Mouse (Mus musculus) skeletal muscle tissue, adult 2 months (tissue): Measurements from ENCODE around the gene Klhdc8b.

ENCODE experiments used
- DNase-seq: peaks from one replicate; pipeline ENCODE4 v3.0.0-alpha.2; 2012; ENCODE audit warnings: low read depth, low spot score

Gene Klhdc8b

GRCm38 (mm10) chr9:108461181-108461631 is at the start of gene Klhdc8b:
Gene Klhdc8b (minus strand): TSS chr9:108461581.
- no peak for DNase-seq

DNA sequence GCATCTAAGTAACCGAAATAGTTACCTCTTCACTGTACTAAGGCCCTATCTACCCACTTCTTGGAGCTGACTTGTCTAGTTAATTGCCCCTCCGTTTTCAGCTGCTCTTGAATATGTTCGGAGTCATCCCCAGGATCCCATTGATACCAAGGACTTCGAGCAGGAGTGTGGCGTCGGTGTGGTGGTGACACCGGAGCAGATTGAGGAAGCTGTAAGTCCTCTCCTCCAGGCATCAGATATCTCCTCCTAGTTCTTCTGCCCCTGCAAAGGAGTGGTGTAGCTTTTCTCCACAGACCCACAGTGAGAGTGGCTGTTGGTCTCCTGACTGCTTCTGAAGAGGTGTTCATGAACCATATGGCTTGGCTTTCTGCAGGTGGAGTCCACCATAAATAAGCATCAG is 47.4 kb upstream of the Klhdc8b start:
- no peak for DNase-seq

DNA sequence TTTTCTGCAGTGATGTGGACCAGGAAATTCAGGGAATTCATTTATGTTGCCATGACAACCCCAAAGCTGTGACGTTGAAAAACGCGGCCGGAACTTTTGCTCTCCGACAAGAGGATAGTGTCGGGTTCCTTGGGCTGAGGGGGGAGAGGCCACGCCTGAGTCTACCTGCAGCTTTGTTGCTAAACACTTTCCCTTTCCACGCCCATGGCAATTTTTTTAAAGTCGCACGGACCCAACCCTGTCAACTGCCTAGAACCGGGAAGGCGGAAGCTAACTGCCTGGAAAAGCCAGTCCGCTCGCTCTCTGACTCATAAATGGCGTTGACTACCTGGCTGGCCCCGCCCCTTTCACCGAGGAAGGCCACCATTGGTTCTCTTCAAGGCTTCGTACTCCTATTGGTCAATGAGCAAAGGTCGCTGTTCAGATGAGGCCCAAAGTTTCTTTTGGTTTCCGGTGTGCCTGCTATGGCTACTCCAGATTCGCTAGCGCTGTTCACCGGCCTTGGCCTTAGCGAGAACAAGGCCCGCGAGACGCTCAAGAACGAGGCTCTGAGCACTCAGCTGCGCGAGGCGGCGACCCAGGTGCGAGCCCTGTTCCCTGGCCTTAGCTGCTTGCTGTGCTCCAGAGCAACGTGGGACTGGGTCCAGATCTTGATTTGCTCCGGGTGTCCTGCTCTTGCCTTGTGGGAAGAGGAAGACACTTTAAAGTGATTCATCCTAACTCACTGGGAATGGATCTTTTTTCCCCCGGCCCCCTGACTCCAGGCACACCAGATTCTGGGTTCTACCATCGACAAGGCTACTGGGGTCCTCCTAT is 46.4 kb upstream of the Klhdc8b start, which contains the start of gene Qars:
Qars (plus strand) TSS at position 88 of the 816 bp plus-strand sequence.
- DNase-seq: peak; percentile 93

- DNase-seq: no peak
Observed at GRCm38 (mm10) chr9:108506901-108507300, 45.5 kb upstream of the Klhdc8b start.

GRCm38 (mm10) chr9:108499943-108500342 is 38.6 kb upstream of the Klhdc8b start:
- no peak for DNase-seq

DNA sequence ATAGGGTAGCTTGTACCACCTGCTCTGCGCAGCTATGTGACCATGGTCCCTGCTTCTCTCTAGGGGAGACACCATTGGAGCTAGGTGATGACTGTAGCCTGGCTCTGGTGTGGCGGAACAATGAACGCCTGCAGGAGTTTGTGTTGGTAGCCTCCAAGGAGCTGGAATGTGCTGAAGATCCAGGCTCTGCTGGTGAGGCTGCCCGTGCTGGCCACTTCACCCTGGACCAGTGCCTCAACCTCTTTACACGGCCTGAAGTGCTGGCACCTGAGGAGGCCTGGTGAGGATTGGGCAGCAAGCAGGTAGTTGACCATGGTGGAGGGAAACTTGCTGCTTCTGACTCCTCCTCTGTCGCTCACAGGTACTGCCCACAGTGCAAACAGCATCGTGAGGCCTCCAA is 37.9 kb upstream of the Klhdc8b start:
- no peak for DNase-seq

DNA sequence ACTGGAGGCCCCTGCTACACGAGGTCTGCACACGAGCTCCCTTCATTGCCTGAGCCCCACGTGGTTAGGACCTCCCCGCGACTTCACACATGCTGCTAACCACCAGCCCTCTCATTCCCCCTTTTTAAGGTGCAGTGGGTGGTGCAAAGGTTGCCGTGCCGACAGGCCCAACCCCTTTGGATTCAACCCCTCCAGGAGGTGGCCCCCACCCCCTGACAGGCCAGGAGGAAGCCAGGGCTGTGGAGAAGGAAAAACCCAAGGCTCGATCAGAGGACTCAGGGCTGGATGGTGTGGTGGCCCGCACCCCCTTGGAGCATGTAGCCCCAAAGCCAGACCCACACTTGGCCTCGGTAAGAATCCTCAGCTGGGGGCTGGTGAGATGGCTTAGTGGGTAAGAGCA is 33.5 kb upstream of the Klhdc8b start:
- no peak for DNase-seq

DNA sequence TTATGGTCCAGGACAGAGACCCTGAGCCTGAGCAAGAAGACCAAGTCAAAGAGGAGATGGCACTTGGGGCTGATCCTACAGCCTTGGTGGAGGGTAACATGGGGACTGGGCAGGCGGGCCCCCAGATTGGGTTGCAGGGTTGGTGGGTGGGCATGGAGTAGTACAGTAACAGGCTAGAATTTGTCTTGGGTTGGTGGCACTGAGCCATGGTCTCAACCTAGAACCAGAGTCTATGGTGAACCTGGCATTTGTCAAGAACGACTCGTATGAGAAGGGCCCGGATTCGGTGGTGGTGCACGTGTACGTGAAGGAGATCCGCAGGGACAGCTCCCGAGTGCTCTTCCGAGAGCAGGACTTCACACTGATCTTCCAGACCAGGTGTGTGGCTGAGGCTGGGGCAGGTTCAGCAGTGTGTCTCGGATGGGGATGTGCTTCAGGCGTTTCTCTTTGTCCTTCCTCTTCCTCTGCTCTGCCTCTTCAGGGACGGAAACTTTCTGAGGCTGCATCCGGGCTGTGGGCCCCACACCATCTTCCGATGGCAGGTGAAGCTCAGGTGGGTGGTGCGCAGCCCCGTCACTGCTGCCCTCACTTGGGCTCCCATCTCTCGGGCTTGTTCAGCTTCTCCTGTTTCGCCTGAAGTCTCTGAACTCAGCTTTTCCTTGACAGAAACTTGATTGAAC is 32.9 kb upstream of the Klhdc8b start:
- no peak for DNase-seq

DNA sequence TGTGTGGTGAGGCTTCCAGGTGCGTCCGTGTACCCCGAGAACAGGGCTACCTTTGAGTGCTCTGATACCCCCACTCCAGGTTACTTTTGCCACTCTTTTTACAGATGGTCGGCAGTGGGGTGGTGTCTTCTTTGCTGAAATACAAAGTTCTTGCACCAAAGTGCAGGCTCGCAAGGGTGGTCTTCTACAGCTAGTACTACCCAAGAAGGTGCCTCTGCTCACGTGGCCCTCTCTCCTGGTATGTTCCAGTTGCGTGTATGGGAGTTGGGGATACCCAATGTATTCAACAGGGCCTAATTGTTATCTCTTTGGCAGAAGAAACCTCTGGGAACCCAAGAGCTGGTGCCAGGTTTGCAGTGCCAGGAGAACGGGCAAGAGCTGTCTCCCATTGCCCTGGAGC is 31.9 kb upstream of the Klhdc8b start:
- DNase-seq: no peak

GRCm38 (mm10) chr9:108492043-108492750 is 30.8 kb upstream of the Klhdc8b start:
- peak; percentile 67 for DNase-seq

DNA sequence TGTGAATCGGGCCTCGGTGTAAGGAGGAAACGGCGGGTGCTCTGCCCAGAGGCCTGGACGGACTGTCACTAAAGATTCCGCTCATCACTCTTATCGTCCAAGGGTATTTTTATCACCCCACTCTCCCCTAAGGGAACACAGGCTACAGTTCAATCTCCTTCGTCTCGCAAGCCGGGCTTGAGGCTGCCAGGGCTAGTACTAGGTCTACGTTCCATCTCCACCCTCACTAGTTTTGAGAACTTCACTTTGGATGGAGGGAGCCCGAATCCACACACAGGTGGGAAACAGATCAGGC is 29.9 kb upstream of the Klhdc8b start:
- no peak for DNase-seq

GRCm38 (mm10) chr9:108490559-108491285 is 29.3 kb upstream of the Klhdc8b start, which contains the start of gene Usp19:
Gene Usp19 (plus strand): TSS chr9:108490602.
- peak; percentile 96 for DNase-seq

DNA sequence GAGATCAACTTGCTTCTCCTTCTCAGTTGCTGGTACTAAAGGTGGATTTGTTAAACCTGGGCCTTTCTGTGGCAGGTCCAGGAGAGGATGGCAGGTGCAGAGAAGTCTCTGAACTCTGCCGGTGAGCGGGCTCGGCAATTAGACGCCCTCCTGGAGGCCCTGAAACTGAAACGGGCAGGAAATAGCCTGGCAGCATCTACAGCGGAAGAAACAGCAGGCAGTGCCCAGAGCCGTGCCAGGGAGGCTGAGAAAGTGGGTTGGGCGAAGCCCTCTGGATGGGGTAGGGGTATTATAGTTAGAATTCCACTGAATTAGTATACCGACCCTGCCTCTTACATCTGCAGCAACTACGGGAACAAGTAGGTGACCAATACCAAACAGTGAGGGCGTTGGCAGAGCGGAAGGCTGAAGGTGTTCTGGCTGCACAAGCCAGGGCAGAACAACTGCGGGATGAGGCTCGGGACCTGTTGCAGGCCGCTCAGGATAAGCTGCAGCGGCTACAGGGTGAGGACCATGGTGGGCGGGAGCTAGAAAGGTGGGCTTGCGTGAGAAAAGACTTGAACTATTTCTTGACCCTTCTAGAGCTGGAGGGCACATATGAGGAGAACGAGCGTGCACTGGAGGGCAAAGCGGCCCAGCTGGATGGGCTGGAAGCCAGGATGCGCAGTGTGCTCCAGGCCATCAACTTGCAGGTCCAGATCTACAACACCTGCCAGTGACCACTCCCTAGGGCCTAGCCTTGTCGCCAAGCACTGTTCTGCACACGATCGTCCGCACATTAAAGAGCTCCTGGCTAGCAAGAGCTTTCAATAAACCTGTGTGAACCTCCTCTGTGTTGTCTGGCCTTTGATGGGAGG is 28.5 kb upstream of the Klhdc8b start:
- DNase-seq: no peak

DNA sequence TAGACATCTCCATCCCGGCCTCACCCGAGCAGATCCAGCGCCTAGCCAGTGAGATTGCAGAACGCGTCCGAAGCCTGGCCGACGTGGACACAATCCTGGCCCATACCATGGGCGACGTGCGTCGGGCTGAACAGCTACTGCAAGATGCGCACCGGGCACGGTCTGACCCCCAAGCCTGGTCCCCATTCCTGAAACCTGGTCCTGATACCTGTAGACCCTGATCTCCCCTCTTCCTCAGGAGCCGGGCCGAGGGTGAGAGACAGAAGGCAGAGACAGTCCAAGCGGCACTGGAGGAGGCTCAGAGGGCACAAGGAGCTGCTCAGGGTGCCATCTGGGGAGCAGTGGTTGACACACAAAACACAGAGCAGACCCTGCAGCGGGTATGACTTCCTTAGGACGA is 27.8 kb upstream of the Klhdc8b start:
- DNase-seq: no peak

DNA sequence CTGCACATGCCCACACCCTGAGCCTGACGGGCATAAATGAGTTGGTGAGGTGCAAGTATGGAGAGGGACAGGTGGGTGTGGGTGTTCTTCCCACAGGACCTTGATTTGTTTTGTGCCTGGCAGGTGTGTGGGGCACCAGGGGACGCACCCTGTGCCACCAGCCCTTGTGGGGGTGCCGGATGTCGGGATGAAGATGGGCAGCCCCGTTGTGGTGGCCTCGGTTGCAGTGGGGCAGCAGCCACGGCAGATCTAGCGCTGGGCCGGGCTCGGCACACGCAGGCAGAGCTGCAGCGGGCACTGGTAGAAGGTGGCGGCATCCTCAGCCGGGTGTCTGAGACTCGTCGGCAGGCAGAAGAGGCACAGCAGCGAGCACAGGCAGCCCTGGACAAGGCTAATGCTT is 27.0 kb upstream of the Klhdc8b start:
- DNase-seq: no peak

- DNase-seq: no peak
Observed at GRCm38 (mm10) chr9:108486973-108487530, 25.7 kb upstream of the Klhdc8b start.

- DNase-seq: no peak
Observed at GRCm38 (mm10) chr9:108485301-108485875, 24.0 kb upstream of the Klhdc8b start.

DNA sequence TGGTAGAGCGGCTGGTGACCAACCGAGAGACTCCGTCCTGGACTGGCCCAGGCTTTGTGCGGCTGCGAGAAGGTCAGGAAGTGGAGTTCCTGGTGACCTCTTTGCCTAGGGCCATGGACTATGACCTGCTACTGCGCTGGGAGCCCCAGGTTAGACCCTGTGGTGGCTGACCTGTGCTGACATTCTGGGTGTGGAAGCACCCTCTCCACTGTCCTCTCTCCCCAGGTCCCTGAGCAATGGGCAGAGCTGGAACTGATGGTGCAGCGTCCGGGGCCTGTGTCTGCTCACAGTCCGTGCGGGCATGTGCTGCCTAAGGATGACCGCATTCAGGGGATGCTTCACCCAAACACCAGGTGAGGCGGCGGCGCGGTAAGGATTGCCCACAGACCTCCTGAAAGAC is 22.6 kb upstream of the Klhdc8b start:
- no peak for DNase-seq

DNA sequence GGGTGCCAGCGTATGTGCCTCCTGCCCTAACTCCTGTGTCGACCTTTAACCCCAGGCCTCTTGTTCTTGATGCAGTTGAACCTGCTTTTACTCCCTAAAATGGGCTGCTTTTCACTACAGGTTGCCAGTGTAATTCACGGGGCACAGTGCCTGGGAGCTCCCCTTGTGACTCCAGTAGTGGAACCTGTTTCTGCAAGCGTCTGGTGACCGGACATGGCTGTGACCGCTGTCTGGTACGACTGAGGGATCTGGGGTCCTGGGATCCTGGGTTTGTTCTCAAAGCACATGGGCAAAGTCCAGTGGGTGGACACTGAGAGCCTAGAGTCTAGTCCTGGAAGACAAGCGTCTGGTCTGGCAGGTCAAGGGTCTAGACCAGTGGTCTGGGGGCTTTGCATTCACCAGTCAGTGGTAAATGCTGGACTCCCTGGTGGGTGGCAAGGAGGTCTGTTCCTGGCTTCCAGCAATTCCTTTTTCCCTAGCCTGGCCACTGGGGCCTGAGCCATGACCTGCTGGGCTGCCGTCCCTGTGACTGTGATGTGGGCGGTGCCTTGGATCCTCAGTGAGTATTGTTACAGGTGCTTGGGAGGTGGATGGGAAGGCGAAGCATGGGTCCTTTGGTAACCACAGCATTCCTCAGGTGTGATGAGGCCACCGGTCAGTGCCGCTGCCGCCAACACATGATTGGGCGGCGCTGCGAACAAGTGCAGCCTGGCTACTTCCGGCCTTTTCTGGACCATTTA is 21.8 kb upstream of the Klhdc8b start:
- DNase-seq: no peak
